Mouse (Mus musculus) 3134 (cell line): ENCODE measurements around the gene Gsta1.
A peak's percentile ranks its signal among the peaks of the same experiment; 100 is the strongest.
"Not testable (repeated sequence)": the region's sequence is repeated elsewhere in the genome, so short reads cannot be mapped to it uniquely, and the experiment has no call there.

ENCODE experiments used
- DNase-seq: peaks from one replicate; pipeline ENCODE4 v3.0.0-alpha.2; 2011; ENCODE audit warnings: low spot score; ENCODE audit not compliant: insufficient read length; ENCODE audit errors: extremely low read depth

Gsta1 gene

DNA sequence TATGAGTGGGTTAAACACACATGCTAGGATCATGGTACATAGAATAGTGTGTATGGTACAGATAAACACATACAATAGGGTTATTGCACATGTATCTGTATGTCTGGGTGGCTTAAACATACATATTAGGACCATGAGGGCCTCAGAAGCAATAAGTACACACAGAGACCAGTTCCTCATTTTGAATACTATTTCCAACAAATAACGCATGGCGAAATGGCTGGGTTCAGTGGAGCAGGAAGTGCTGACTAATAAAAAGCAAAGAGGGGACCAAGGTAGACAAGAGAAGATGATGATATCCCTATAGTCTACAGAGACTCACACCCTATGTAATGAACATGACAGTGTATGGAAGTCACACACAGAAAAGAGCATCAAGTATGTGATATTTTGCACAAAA is 2.3 kb upstream of the Gsta1 start:
- DNase-seq, result no peak

DNA sequence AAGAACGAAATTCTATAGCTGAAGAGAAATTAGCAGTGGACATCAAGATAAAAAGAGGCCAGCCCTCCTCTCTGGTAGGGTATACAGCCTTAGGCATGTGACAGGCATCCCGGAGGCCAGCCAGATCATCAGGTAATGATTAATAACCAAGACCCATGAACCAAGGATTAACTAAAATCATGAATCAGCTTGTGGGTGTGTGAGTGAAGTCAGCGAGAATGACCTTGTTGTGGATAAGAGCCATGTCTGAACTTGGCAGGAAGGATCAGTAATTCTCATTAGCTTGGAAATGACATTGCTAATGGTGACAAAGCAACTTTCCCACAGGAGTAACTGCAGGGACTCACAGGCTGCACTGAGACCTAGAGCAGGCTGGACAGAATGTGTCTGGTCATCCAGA is 798 bp upstream of the Gsta1 start:
- not testable (repeated sequence) for DNase-seq

DNA sequence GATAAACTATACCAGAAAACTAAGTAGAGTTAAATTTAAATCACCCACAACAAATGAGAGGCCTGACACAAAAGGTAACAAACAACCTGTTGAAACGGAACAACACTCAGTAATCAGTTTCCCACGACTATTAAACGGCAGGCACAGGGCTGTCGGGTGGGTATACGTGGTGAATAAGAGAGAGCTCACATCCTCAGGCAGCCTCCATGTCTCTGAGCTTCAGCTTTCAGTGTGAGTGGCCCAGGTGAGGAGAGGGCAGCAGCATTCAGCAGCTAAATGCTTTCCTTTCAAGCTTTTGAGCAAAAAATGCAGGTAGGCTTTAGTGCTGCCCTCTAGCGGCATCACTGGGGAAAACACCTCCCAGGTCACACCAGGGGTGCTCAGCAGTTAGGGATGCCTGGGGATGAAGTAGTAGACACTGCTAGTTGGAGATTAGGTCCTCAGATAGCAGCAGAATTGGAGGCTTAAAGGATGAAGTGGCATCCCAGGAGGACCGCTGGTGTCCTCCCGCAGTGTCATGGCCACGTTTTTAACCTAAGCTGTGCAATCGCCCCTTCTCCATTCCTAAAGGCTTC is 2.8 kb downstream of the Gsta1 start:
- not testable (repeated sequence) for DNase-seq

DNA sequence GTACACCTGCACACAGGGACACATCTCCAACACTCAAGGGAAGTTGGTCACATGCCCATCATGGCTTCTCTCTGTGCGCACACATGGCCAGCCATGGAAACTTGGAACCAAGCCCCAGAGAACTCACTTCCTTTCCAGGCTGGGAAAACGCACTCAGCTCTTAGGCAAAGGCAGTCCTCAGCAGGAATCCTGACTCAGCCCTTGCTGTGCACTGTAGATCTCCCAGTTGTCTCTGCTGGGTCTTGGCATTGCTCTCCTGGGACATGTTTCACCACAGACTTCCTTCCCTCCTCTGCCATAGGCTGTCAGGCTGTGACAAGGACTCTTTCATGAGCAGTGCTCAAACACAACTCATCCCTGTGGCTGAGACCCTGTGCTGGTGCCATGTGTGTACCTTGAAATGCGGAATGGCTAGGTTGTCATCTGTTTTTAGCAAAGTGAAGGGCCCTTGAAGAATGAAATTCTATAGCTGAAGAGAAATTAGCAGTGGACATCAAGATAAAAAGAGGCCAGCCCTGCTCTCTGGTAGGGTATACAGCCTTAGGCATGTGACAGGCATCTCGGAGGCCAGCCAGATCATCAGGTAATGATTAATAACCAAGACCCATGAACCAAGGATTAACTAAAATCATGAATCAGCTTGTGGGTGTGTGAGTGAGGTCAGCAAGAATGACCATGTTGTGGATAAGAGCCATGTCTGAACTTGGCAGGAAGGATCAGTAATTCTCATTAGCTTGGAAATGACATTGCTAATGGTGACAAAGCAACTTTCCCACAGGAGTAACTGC is 25.4 kb downstream of the Gsta1 start:
- DNase-seq, result peak; percentile 74

DNA sequence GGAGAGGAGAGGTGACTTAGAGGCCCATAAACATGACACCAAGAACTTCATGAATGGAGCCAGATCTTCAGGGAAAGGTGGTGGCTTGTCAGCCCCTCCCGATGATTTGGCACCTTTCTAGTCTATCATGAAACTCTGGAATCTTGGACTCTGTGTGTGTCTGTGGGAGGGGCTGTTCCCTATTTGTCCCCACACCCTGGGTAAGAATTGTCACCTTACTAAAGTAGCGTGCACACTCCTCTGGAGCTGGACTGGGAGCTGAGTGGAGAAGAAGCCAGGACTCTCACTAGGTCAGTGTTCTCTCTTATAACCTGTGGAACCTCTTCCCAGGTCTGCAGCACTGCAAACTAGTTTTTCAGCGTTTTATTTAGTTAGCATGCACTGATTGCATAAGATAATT is 26.5 kb downstream of the Gsta1 start, which contains the start of gene Gm3776:
Gene Gm3776 (plus strand): TSS at position 216 of the 400 bp plus-strand sequence.
- not testable (repeated sequence) for DNase-seq

DNA sequence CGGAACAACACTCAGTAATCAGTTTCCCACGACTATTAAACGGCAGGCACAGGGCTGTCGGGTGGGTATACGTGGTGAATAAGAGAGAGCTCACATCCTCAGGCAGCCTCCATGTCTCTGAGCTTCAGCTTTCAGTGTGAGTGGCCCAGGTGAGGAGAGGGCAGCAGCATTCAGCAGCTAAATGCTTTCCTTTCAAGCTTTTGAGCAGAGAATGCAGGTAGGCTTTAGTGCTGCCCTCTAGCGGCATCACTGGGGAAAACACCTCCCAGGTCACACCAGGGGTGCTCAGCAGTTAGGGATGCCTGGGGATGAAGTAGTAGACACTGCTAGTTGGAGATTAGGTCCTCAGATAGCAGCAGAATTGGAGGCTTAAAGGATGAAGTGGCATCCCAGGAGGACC is 29.2 kb downstream of the Gsta1 start:
- DNase-seq, result not testable (repeated sequence)

DNA sequence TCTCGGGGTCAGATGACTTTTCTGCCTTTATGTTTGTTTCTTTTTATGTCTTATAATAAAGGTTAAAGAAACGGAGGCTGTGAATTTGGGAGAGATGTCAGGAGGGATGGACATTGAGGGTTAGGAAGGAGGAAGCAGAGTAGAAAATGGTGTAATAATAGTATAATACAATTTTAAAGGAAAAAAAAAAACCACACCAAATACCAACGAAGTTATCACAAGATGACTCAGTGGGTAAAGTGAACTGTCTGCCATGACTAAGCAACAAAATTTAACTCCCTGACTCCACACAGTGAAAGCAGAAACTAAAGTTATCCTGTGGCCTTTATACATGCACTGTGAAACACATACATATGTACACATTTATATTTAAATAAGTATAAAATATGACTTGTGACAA is 40.5 kb downstream of the Gsta1 start:
- DNase-seq, result peak; percentile 47

DNA sequence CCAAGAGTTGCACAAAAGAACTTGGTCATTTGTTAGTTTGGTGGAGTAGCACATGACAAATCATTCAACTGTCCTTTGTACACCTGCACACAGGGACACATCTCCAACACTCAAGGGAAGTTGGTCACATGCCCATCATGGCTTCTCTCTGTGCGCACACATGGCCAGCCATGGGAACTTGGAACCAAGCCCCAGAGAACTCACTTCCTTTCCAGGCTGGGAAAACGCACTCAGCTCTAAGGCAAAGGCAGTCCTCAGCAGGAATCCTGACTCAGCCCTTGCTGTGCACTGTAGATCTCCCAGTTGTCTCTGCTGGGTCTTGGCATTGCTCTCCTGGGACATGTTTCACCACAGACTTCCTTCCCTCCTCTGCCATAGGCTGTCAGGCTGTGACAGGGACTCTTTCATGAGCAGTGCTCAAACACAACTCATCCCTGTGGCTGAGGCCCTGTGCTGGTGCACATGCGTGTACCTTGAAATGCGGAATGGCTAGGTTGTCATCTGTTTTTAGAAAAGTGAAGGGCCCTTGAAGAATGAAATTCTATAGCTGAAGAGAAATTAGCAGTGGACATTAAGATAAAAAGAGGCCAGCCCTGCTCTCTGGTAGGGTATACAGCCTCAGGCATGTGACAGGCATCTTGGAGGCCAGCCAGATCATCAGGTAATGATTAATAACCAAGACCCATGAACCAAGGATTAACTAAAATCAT is 51.7 kb downstream of the Gsta1 start:
- peak; percentile 66 for DNase-seq

DNA sequence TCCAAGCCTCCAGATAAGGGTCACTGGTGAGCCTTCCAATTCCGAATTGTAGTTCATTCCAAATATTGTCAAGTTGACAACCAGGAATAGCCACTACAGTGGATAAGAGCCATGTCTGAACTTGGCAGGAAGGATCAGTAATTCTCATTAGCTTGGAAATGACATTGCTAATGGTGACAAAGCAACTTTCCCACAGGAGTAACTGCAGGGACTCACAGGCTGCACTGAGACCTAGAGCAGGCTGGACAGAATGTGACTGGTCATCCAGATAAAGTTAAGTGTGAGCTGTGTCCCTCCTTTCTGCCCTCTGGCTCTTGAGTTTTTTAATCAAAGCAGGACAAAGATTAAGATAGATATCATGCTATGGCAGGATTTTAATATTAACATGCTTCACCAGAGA is 58.6 kb downstream of the Gsta1 start:
- not testable (repeated sequence) for DNase-seq

DNA sequence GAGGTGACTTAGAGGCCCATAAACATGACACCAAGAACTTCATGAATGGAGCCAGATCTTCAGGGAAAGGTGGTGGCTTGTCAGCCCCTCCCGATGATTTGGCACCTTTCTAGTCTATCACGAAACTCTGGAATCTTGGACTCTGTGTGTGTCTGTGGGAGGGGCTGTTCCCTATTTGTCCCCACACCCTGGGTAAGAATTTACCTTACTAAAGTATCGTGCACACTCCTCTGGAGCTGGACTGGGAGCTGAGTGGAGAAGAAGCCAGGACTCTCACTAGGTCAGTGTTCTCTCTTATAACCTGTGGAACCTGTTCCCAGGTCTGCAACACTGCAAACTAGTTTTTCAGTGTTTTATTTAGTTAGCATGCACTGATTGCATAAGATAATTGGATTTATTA is 59.3 kb downstream of the Gsta1 start, which contains the start of gene Gm10639:
Gene Gm10639 (plus strand): TSS at position 201 of the 400 bp plus-strand sequence.
- not testable (repeated sequence) for DNase-seq
